Mouse (Mus musculus) kidney, postnatal 36 days (tissue): ENCODE measurements around the gene Fam57a.

Experiments
- DNase-seq, 2 experiments: peaks; one replicate each; pipeline ENCODE4 v3.0.0; 2021 to 2022; ENCODE audit warnings: mixed read lengths in 2 of 2

Fam57a gene

DNA sequence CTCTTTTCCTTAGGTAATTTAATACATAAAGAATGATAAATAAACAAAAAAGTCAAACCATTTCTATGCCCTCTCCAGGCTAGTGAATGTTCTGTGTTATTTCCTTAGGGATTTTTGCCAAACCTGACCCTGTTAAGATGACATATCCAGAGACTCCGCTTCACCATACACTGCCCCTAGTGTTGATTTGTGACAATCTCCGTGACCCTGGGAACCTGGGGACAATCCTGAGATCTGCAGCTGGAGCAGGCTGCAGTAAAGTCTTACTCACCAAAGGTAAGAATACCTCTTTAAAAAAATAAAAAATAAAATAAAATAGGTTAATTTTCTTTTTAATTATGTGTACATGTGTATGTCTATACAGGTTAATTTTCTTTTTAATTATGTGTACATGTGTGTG is 67.8 kb downstream of the Fam57a start:
- DNase-seq, result no peak

DNA sequence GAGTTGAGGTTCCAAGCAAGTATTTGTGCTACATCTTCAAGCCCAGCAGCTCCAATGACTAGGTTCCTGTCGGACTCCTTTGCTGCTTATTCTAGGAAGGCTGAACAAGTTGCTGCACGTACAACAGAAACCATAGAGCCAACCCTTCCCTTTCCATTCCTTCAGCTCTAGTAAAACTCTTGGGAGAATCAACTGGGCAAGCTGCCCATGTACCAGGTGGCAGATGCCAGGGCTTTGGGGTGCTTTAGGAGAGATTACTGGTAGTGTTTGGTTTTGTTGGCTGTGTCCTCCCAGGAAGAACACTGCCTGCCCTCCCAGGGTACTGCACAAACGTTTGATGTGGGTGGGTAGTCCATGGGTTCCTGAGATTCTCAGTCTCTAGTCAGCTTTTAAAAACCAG is 72.6 kb downstream of the Fam57a start:
- no peak for DNase-seq

DNA sequence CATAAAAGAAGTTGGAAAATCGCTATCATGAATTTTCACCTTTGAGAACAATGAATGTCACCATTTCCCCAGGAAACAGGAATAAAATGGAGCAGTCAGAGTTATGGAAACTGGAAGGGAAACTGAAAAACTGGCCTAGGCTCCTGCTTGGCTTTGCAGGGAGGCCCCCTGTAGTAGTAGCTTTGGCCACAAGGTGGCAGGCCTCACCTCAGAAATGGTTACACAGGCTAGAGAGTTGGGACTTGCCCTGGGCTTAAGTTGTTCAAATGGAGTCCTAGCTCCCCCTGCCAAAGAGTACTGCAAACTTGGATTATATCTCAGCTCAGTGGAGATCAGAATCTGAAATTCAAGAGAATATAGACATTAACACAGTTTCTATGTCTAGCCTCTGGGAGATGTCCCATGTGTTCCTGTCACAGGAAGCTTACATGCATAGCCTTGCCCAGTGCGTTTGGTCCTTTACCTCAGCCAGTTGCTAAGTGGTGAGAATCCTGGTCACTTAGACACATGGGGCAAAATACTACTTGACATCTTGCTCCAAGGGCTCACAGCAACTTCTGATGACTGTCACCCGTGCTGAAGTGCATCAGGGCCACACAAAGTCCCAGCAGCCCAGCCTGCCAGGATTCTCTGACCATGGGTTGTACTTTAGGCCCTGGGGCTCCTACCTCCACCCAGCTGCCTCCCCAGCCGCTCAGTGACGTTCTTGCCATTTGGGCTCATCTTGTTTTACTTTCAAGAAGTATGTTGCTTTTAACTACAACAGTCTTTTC is 73.9 kb downstream of the Fam57a start:
- peak; percentile 84 to 93 for DNase-seq

DNA sequence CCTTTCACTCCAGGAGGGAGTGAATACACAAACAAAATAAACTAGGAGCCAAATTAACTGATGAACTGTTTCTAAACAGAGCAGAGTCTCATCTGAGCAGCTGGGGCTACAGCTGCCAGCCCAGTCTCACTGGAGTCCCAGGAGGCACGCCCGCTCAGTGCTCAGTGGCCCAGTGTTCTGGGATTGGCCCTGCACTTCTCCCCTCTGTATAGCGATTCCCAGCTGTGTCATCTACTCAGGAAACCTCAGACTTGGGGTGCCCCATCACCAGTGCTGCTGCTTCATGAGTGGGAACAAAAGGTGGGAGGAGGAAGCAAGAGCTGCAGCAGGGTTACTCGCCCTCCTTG is 74.4 kb downstream of the Fam57a start:
- no peak for DNase-seq

DNA sequence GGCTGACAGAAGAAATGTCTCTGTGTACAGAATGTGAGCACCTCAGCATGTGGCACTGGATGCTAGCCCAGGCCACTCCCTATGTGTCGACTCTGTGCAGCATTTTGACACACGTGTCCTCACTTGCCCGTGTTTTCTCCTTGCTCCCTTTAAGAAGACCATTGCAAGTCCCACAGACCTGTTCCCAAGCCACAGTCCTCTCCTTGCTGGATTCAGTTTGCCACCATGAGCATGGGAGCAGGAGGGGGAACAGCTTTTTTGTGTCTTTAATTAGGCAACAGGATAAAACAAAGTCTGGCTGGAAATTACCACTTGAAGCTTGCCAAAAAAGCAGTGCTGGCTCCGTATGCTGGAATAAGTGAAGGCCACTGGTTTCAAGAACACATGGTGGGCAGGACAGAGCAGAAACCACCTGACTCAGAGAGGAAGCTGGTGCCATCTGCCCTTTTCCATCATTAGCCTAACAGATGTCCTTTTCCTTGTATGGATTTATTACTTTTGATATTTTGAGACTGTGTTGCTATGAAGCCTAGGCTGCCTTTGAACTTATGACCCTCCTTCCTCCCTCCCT is 76.0 kb downstream of the Fam57a start:
- no peak for DNase-seq

DNA sequence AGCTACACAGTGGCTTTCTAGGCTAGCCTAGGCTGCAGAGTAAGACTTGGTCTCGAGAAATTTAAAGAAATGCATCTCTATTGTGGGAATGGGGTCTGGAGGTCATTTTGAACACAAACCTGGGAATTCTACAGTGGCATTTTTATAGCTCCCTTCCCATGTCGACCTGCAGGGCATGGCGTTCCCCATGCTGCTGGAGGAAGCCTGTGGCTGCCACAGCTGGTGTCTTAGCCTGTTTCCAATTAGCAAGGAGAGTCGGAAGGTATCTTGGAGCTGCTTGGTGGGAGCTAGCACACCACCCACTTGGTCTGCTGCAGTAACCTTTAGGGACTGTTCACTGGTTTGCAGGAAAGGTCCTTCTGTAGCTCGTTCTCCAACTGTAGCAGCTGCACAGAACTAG is 76.7 kb downstream of the Fam57a start:
- DNase-seq, result no peak

DNA sequence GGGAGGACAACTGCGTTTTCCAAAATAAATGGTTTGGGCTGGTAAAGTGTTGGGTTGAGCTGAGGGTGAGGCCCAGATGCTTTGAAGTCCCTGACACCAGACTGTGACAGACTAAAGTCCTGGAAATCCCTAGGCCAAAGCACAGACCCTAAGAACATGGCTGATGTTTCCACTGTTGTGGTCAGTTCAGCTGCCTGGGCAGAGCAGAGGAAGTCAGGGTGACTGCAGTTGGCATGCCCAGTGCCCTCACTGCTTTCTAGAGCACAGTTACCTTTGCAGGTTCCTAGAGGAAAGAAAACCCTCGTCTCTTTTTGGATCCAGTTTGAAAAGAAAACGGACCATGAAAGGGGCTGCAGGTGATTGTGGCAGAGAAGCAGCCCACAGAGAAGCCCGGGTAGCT is 77.9 kb downstream of the Fam57a start:
- no peak for DNase-seq

DNA sequence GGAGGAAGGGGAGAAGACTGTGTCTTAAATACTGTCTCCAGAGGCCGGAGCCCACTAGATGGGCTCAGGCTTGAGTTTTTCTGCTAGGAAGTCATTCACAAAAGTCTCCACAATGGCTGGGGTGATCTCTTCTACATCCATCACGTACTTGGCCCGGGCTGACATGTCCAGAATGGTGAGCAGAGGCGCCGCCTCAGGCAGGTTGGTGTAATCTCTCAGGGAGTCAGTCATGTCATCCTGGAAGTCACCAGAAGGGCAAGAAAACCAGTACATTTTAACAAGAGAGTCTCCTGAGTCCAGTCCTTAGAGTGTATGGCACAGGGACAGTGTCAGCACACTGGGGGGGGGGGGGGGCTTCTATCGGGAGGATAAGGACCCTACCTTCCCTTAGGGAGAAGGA is 79.0 kb downstream of the Fam57a start:
- DNase-seq, result no peak

DNA sequence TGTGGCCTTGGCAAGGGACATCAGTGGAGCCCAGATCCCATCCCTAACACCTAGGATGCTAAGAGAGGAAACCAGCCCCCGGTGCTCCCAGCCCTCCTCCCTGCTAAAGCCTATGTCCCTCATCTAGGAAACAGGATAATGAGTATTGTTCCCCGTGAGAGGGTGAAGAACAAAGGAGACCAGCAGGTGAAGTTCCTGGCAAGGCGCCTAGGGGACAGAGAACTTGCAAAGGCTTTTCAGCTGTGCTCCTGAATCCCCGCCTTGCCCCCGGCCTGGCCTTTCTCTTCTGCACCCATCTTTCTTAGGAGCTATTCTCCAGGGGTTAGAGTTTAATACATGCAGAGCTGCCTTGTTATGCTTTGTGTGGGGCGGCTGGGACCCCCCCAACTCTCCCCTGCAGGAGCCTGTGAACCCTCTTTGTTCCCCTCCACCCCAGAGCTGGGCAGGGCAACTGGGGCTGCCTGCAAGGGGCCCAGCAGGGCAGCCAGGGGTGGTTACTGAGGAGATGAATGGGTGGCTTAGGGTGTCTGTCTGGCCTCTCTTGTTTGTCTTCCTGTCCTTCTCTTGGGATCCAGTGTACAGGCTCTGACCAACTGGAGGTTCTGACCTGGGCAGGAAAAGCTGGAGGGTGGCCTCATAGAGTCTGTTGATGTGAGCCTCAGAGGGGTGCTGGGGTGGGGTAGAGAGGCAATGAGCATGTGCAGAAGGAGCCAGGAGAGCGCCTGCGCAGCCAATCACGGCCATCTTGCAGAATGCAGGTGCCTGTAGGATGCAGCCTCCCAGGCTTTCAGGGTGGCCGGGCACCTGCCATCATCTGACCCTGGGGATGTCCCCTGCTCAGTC is 81.0 kb downstream of the Fam57a start:
- DNase-seq, result no peak

DNA sequence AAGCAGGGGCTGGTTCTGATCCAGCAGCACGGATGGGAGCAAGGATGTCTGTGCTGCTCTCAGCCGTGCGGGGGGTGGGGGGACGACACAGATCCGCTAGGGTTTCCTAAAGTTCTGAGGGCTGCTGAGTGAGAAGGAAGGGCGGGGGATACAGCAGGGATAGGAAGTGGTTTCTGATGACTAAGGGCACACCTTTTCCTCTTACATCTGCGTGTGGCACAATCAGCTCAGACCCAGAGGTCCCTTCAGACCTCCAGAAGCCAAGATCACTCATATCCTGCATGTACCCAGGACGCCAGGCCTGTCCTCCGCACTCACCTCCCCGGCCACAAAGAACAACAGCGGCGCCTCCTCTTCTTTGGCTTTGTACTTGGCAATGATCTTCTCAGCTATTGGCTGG is 81.8 kb downstream of the Fam57a start:
- DNase-seq, result peak; percentile 30 to 61

DNA sequence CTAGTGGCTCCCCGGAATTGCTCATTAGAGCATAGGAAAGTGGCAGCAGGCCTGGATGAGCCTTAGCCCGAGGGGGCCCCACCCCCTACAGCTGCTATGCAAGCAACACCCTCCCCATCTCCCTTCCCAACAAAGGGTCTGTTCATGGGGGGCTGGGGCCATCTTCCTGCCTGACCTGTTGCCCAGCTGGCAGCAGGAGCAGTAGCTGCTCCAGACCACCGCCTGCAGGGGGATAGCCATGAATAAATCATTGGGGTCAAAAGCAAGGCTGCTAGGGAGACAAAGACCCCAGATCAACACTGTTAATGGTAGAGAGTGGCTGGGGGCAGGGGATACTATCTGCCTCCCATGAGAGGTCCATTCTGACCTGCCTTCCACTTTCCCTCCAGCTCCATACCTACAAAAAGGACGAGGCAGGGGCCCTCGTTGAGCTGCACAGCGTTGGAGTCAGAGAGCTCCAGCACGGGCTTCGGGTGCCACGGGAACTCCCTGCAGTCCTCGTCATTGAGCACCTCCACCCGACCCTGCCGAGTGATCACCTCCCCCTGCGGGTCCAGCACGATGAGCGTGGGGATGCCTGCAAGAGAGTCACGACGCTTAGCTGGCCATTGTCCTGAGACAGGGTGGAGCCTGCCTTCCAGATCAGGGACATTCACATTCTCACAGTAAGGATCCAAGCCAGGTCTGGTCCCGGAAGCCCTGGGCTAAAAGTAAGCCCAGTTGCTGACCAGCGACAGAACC is 83.3 kb downstream of the Fam57a start:
- no peak for DNase-seq
